Mouse (Mus musculus) heart, embryonic 13.5 days (tissue): Measurements from ENCODE around the gene Jag2. TPM values are rescaled to one million over a fixed set of nuclear protein-coding genes. Genes with fewer than 3 reads are reported as not detected.

ENCODE experiments used
- ATAC-seq: fragments of 200-750 bp; cut with Nextera tagmentation; 2 replicates; pipeline ENCODE4 v1.8.0; 2017; ENCODE audit warnings: moderate TSS enrichment; ENCODE audit not compliant: insufficient number of reproducible peaks, low FRiP score, low TSS enrichment; ENCODE audit errors: extremely low read depth
- H3K27ac ChIP-seq: fragments of 300-500 bp; sonication (generic); replicated peaks from 2 replicates; pipeline ENCODE4 v1.5.1; 2015; ENCODE audit warnings: moderate library complexity, mild to moderate bottlenecking, inconsistent platforms
- H3K27me3 ChIP-seq: fragments of 300-500 bp; sonication (generic); replicated peaks from 2 replicates; pipeline ENCODE4 v1.6.1; 2015; ENCODE audit warnings: mild to moderate bottlenecking, inconsistent platforms
- H3K36me3 ChIP-seq: fragments of 300-500 bp; sonication (generic); 2 replicates; pipeline ENCODE4 v1.6.1; 2015; ENCODE audit warnings: mild to moderate bottlenecking, inconsistent platforms
- H3K4me1 ChIP-seq: fragments of 300-500 bp; sonication (generic); 2 replicates; pipeline ENCODE4 v1.6.1; 2015; ENCODE audit warnings: inconsistent platforms
- H3K4me2 ChIP-seq: fragments of 300-500 bp; sonication (generic); 2 replicates; pipeline ENCODE4 v1.6.1; 2015; ENCODE audit warnings: inconsistent platforms, mild to moderate bottlenecking, moderate library complexity
- H3K4me3 ChIP-seq: fragments of 300-500 bp; sonication (generic); 2 replicates; pipeline ENCODE4 v1.5.1; 2015; ENCODE audit warnings: moderate library complexity, mild to moderate bottlenecking, inconsistent platforms
- H3K9ac ChIP-seq: fragments of 300-500 bp; sonication (generic); 2 replicates; pipeline ENCODE4 v1.6.1; 2015; ENCODE audit warnings: inconsistent platforms, mild to moderate bottlenecking, moderate library complexity
- H3K9me3 ChIP-seq: fragments of 300-500 bp; sonication (generic); 2 replicates; pipeline ENCODE4 v1.6.1; 2016; ENCODE audit warnings: inconsistent platforms
- WGBS: fragments of 180-500 bp; shearing (Covaris S2); methylation state at CpG from one replicate; pipeline ENCODE4 v1.1.7; 2015; ENCODE audit warnings: mixed read lengths; 5-methylcytosine and 5-hydroxymethylcytosine counted together
- polyA plus RNA-seq: library from polyadenylated mRNA; unstranded; fragments of >200 nt; fragmentation: Nextera tagmentation; extraction: Ambion mirVana; gene quantifications from 2 replicates; pipeline ENCODE4 v1.2.1, GENCODE M21; 2015

Gene Jag2
- polyA plus RNA-seq, 1 experiment from 2014 or later = 2.5 TPM

DNA sequence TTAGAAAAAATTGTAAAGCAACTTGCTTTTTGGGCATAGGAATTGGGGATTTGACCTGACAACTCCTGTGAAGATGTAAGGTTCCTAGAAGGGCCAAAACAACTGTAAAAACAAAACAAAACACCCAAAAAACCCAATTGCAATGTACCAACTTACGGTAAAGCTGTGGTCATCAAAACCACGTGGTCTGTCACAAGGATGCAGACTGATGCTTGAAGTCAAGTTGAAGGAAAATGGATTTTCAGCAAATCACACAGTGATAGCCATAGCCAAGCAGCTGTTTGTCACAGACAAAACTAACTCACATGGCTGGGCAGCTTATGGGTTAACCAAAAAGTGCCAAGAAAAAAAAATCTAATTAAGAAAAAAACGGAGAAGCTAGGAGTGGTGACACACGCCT is 30.6 kb downstream of the Jag2 start:
- Histone ChIP-seq H3K9me3 (no peaks in the 10 kb centered on the region), H3K4me2 (no peak overlapping the region), H3K27me3 (peaks cover 36% of the 10 kb centered on the region), H3K9ac (no peak overlapping the region), H3K36me3 (no peaks in the 10 kb centered on the region), H3K27ac (no peak overlapping the region), H3K4me3 (no peak overlapping the region), H3K4me1 (peaks cover 23% of the 10 kb centered on the region)
- WGBS = 62% methylated on average over 4 of the region's 4 CpGs
- ATAC-seq = no peak

DNA sequence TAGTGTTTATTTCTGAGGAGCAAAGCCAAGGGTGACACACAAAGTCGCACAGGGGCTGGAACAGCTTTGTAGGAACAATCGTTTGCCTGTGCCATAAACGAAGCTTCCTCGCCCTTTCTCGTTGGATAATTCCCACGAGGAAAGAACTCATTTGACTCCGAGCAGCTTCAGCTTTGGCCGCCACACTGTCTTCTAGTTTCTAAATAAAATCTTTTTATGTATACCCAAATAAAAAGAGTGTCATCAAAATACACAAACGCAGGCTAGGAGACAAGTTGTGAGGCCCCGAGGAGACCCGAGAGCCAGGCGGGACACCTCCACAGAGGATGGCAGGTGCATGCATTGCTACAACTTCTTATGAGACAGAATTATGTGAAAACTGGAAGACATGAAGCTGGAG is 31.2 kb downstream of the Jag2 start:
- no peak overlapping the region for H3K27ac ChIP-seq
- no peaks in the 10 kb centered on the region for H3K9me3 ChIP-seq
- WGBS = 67% methylated on average over 12 of the region's 12 CpGs
- H3K36me3 ChIP-seq = no peaks in the 10 kb centered on the region
- ATAC-seq = no peak
- H3K27me3 ChIP-seq = peaks cover 39% of the 10 kb centered on the region
- H3K4me2 ChIP-seq = no peak overlapping the region
- peaks cover 20% of the 10 kb centered on the region for H3K4me1 ChIP-seq
- no peak overlapping the region for H3K4me3 ChIP-seq
- H3K9ac ChIP-seq = no peak overlapping the region

DNA sequence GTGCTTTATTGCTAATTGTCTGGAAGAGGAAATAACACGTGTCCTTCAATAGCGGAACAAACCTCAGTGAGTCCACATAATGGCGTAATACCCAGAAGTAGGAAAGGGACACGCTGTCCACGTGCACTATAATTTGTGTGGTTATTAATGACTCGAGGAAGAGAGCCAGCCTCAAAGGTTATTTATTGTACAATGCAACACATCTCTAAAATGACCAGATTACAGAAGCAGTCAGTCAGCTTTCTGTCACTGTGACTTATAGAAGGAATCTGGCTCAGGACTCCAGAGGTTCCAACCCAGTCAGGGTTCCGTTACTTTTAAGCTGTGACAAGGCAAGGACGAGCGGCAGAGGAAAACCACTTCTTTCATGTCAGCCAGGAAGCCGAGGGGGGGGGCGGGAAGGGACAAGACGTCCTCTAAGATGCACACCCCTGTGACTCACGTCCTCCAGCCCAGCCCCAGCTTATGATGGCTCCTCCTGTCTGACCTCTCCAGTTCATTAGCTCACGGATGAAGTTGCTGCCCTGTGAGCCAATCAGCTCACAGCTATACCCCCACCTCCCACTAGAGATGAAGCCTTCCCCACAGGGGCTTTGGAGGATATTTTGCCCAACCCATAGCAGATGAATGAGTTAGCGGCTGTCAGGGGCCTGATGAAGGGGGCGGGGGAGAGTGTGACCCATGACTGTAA is 31.9 kb downstream of the Jag2 start:
- Histone ChIP-seq H3K4me3 (no peak overlapping the region), H3K9me3 (no peaks in the 10 kb centered on the region), H3K27ac (0 out of 2 replicates have a peak overlapping the region, but pooled peaks have one; percentile 28), H3K4me1 (peaks cover 20% of the 10 kb centered on the region), H3K27me3 (peaks cover 45% of the 10 kb centered on the region), H3K36me3 (no peaks in the 10 kb centered on the region), H3K4me2 (peak overlapping the region; percentile 49), H3K9ac (0 out of 2 replicates have a peak overlapping the region, but pooled peaks have one; percentile 33)
- peak; percentile 64 for ATAC-seq
- WGBS = 29% methylated on average over 16 of the region's 16 CpGs

DNA sequence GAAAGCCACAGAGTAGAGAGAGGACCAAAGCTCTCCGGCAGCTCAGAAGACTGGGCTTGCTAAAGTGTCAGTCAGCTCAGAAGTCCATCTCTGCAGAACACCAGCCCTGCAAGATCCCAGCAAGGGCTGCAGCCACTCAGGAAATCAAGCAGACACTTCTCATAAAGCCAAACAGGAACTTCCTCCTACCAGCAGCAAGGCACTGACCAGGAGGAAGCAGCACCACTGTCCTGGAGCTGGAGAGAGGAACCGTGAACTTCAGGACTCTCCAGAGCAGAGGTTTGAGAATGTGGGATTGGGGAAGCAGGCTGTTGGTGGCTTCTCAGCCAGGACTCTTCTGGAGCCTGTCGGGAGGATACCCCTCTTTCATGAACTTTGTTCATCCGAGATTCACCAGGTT is 34.6 kb downstream of the Jag2 start:
- H3K27me3 ChIP-seq = peaks cover 32% of the 10 kb centered on the region
- H3K27ac ChIP-seq = peak overlapping the region; percentile 17; the same call in 1 of the 2 replicates
- H3K9me3 ChIP-seq = no peaks in the 10 kb centered on the region
- H3K9ac ChIP-seq = 0 out of 2 replicates have a peak overlapping the region, but pooled peaks have one; percentile 9
- peaks cover 20% of the 10 kb centered on the region for H3K4me1 ChIP-seq
- H3K4me3 ChIP-seq = no peak overlapping the region
- ATAC-seq = no peak
- 42% methylated on average over 4 of the region's 4 CpGs for WGBS
- peak overlapping the region; percentile 11; the same call in 1 of the 2 replicates for H3K4me2 ChIP-seq
- no peaks in the 10 kb centered on the region for H3K36me3 ChIP-seq

DNA sequence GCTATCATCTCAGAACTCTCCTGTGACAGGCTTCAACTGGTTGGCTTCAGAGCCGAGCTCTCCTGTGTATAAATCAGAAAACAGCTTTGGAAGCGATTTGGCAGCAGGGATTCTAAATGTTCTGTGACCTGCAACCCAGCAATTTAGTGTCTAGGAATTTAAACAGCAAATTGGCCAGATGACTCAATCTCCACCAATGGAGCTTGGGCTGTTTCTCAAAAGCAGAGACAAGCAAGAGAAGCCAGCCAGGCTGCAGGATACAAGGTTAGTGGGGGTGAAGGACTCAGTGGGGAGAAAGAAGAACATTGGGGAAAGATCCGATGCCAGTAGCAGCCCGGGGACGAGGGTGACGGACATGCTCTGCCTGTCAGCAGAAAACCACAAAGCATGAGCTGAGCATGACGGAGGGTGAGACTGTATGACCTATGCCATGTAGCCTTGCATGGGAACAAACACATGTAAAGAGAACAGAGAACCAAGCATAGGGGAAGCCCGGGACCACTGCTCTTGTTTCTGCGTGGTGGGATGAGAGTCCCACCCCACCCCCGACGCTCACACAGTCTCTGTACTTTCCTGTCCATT is 35.2 kb downstream of the Jag2 start:
- H3K9ac ChIP-seq = no peak overlapping the region; the same call in 1 of the 2 replicates
- H3K4me3 ChIP-seq = no peak overlapping the region
- 61% methylated on average over 11 of the region's 11 CpGs for WGBS
- no peaks in the 10 kb centered on the region for H3K36me3 ChIP-seq
- no peak overlapping the region for H3K27ac ChIP-seq
- H3K4me2 ChIP-seq = peak overlapping the region; percentile 11; the same call in 1 of the 2 replicates
- no peaks in the 10 kb centered on the region for H3K9me3 ChIP-seq
- ATAC-seq = no peak
- peaks cover 20% of the 10 kb centered on the region for H3K4me1 ChIP-seq
- H3K27me3 ChIP-seq = peaks cover 32% of the 10 kb centered on the region

DNA sequence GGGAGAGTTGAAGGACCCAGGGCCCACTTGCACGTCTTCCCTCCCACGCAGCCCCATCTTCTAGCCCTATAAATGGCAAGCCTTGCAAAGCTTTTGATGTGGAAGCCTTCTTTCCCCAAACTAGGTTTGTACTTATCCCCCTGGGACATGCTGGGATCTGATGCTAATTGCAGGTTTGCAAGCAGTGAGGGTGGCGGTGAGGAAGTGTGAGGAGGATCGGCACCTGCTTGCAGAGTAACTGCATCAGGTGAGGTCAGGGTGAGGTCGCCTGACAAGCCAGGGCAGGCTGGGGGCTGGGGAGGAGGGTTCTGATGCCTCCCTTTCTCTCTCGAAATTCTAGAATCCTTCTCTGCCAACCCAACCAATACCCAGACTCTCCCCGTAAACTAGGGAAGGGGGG is 44.1 kb downstream of the Jag2 start:
- WGBS = 63% methylated on average over 7 of the region's 7 CpGs

DNA sequence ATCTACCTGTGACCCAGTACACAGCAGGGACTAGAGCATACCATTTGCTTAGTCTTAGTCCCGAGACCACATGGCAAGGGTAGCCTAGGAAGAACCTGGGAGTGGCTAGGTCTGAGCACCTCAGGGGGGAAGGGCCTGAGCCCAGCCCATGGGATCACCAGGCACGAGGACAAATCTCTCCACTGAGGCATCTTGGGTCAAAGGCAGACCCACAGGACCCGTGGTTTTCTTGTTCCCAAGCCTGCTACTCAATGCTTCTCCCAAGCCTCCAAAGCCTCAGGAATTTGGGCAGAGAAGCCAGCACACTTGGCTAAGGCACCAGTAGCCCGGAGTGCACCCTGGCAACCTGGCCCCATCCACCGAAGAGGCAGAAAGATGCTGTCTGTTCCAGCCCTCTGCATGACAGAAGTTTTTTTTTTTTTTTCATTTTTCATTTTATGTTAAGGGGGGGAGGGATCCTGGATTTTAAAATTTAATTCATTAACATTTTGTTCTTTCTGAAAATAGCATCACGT is 48.2 kb downstream of the Jag2 start:
- H3K27me3 ChIP-seq = peaks cover 63% of the 10 kb centered on the region

More for the DNA sequence above, 44.1 kb downstream of the Jag2 start:
- no peaks in the 10 kb centered on the region for H3K4me1 ChIP-seq
- H3K36me3 ChIP-seq = no peaks in the 10 kb centered on the region
- ATAC-seq = no peak
- no peaks in the 10 kb centered on the region for H3K9me3 ChIP-seq
- H3K4me3 ChIP-seq = no peak overlapping the region
- no peak overlapping the region for H3K9ac ChIP-seq
- no peak overlapping the region for H3K27ac ChIP-seq
- H3K27me3 ChIP-seq = peaks cover 22% of the 10 kb centered on the region
- no peak overlapping the region for H3K4me2 ChIP-seq

DNA sequence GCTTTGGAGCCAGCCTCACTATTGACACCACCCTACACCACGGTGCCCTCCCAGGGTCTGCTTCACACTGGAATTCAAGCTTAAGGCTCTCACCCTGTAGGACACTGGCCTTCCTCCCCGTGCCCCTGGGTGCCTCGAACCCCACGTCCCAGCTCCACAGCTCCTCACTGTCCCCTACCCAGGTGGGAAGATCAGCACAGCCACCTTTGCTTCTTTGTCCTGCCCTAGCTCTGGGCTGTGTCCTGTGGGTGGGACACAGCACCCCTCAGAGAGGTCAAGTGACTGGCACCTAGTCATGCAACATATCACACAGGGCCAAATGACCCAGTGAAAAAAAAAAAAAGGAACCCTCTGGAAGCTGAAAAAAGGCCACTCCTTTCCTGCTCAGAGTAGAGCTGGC is 48.9 kb downstream of the Jag2 start:
- H3K27me3 ChIP-seq = peaks cover 67% of the 10 kb centered on the region
- WGBS = 60% methylated on average over 4 of the region's 4 CpGs
- ATAC-seq = no peak

More for the DNA sequence above, 48.2 kb downstream of the Jag2 start:
- WGBS = 49% methylated on average over 6 of the region's 6 CpGs
- H3K4me1 ChIP-seq = peaks cover 18% of the 10 kb centered on the region
- no peak overlapping the region for H3K4me3 ChIP-seq
- no peak overlapping the region for H3K27ac ChIP-seq
- H3K9me3 ChIP-seq = no peaks in the 10 kb centered on the region
- no peaks in the 10 kb centered on the region for H3K36me3 ChIP-seq
- H3K9ac ChIP-seq = no peak overlapping the region
- ATAC-seq = no peak
- no peak overlapping the region for H3K4me2 ChIP-seq

DNA sequence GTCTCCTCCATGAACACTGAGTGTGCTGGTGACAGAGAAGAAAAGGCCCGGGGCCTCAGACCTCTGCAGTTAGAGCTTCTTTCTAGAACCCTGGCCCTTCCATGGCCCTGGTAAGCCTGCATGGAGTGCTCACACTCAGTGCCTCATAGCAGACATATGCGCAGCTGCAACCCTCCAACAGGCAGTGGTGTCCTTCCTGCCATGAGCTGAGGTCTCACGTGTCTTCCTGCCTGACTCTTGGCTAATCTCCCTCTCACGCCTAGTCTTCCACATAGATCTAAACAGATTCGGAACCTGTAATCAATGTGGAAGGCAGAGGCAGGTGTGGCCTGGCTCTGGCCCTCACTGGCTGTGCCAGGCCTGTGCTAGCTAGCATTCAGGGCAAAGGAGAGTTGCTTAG is 49.8 kb downstream of the Jag2 start:
- H3K36me3 ChIP-seq = no peaks in the 10 kb centered on the region
- WGBS = 71% methylated on average over 5 of the region's 5 CpGs
- no peaks in the 10 kb centered on the region for H3K9me3 ChIP-seq
- no peak overlapping the region for H3K4me2 ChIP-seq
- ATAC-seq = no peak
- H3K27ac ChIP-seq = no peak overlapping the region
- H3K4me3 ChIP-seq = no peak overlapping the region
- no peak overlapping the region for H3K9ac ChIP-seq
- peaks cover 68% of the 10 kb centered on the region for H3K27me3 ChIP-seq
- H3K4me1 ChIP-seq = peaks cover 25% of the 10 kb centered on the region

More for the DNA sequence above, 48.9 kb downstream of the Jag2 start:
- Histone ChIP-seq H3K4me1 (peaks cover 25% of the 10 kb centered on the region), H3K4me2 (no peak overlapping the region), H3K36me3 (no peaks in the 10 kb centered on the region), H3K9me3 (no peaks in the 10 kb centered on the region), H3K27ac (no peak overlapping the region), H3K4me3 (no peak overlapping the region), H3K9ac (no peak overlapping the region)

DNA sequence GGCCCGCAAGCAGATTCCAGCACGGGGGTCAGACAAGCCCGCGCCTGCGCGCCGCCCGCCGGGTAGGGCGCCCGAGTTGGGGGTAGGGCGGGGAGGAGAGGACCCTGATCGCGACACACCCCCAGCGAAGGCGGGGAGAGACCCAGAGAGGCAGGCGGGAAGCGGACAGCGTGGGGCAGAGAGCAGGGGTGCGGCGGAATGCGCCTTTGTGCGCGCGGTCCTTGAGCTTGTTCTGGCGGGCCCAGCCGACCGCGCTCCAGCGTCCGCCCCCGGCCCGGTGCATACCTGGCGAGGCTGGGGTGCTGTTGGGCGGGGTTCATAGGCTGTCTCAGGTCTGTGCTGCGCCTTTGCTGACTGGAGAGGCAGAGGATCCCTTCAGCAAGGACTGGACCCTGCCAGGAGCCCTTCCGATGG is 52.0 kb downstream of the Jag2 start:
- WGBS = under 1% methylated on average over 32 of the region's 37 CpGs

DNA sequence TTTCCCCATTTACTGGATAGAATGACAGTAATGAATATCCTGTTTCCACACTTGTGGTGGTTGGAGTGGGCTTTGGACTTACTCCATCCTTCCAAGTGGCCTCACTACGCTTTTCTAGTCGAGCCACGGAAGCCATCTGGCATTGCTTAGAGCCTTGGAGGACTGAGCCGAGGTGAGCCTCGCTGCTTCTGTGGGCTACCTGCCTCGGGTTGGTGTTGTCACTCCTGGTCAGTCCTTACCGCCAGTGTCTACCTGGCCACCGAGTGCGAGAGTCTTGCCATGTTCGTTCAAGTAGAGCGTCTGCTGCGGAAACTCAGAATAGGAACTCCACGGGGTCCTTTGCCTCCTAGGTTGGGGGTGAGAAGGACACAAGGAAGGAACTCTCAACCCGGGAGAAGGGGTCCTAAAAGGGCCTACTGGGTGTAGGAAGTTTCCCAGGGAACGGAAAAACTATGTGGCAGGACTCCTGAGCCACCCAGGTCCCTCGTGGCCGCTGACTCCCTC is 52.5 kb downstream of the Jag2 start:
- no peak overlapping the region for H3K27ac ChIP-seq
- peaks cover 92% of the 10 kb centered on the region for H3K27me3 ChIP-seq
- peak overlapping the region; percentile 73 for H3K9ac ChIP-seq
- H3K4me2 ChIP-seq = peak overlapping the region; percentile 82
- H3K4me3 ChIP-seq = peak overlapping the region; percentile 52
- no peak for ATAC-seq
- no peaks in the 10 kb centered on the region for H3K9me3 ChIP-seq
- H3K36me3 ChIP-seq = no peaks in the 10 kb centered on the region
- WGBS = 3% methylated on average over 17 of the region's 17 CpGs
- H3K4me1 ChIP-seq = peaks cover 36% of the 10 kb centered on the region

More for the DNA sequence above, 52.0 kb downstream of the Jag2 start:
- H3K9ac ChIP-seq = peak overlapping the region; percentile 73
- no peak overlapping the region for H3K27ac ChIP-seq
- H3K4me1 ChIP-seq = peaks cover 36% of the 10 kb centered on the region
- no peak for ATAC-seq
- H3K36me3 ChIP-seq = no peaks in the 10 kb centered on the region
- peak overlapping the region; percentile 82 for H3K4me2 ChIP-seq
- H3K4me3 ChIP-seq = peak overlapping the region; percentile 52
- no peaks in the 10 kb centered on the region for H3K9me3 ChIP-seq
- peaks cover 87% of the 10 kb centered on the region for H3K27me3 ChIP-seq
